Mouse (Mus musculus) kidney, adult 2 months (tissue): ENCODE measurements at regions not wholly inside any gene's neighbourhood (a gene's known extent, or its start where the extent isn't known, plus 50 kb on each side); places are given as distances from the start of the nearest gene placed in this dataset.

Source experiments
- CTCF ChIP-seq: fragments of 200-500 bp; conservative IDR thresholded peaks from 2 replicates; pipeline ENCODE4 v1.5.1; 2011; ENCODE audit warnings: low read depth, mild to moderate bottlenecking, control low read depth, low read length, moderate library complexity, mixed read lengths; ENCODE audit not compliant: insufficient read depth, insufficient read length
- POLR2A ChIP-seq: fragments of 200-500 bp; IDR thresholded peaks from one replicate; pipeline ENCODE4 v1.6.1; 2011; ENCODE audit warnings: low read depth, low read length, control low read depth

GRCm38 (mm10) chr15:74455921-74456674, 180.1 kb downstream of the Mroh4 start:
- no peak for TF ChIP-seq CTCF
- TF ChIP-seq POLR2A, result no peak
